Mouse (Mus musculus) midbrain, embryonic 13.5 days (tissue): ENCODE data around the gene Ell2. TPM values are rescaled to one million over a fixed set of nuclear protein-coding genes. Genes with fewer than 3 reads are reported as not detected.

Experiments used
- ATAC-seq: fragments of 200-750 bp; cut with Nextera tagmentation; 2 replicates; pipeline ENCODE4 v1.8.0; 2017; ENCODE audit warnings: mild to moderate bottlenecking, moderate TSS enrichment, moderate library complexity
- H3K27ac ChIP-seq: fragments of 300-500 bp; sonication (generic); 2 replicates; pipeline ENCODE4 v1.5.1; 2015; ENCODE audit warnings: inconsistent platforms, mild to moderate bottlenecking, moderate library complexity
- H3K27me3 ChIP-seq: fragments of 300-500 bp; sonication (generic); 2 replicates; pipeline ENCODE4 v1.6.1; 2015; ENCODE audit warnings: mild to moderate bottlenecking, inconsistent platforms
- H3K36me3 ChIP-seq: fragments of 300-500 bp; sonication (generic); 2 replicates; pipeline ENCODE4 v1.6.1; 2015; ENCODE audit warnings: mild to moderate bottlenecking, inconsistent platforms
- H3K4me1 ChIP-seq: fragments of 300-500 bp; sonication (generic); replicated peaks from 2 replicates; pipeline ENCODE4 v1.6.1; 2015; ENCODE audit warnings: inconsistent platforms
- H3K4me2 ChIP-seq: fragments of 300-500 bp; sonication (generic); replicated peaks from 2 replicates; pipeline ENCODE4 v1.6.1; 2015; ENCODE audit warnings: moderate library complexity, mild to moderate bottlenecking, inconsistent platforms
- H3K4me3 ChIP-seq: fragments of 300-500 bp; sonication (generic); replicated peaks from 2 replicates; pipeline ENCODE4 v1.5.1; 2015; ENCODE audit warnings: mild to moderate bottlenecking, inconsistent platforms
- H3K9ac ChIP-seq: fragments of 300-500 bp; sonication (generic); replicated peaks from 2 replicates; pipeline ENCODE4 v1.6.1; 2015; ENCODE audit warnings: mild to moderate bottlenecking, inconsistent platforms
- H3K9me3 ChIP-seq: fragments of 300-500 bp; sonication (generic); 2 replicates; pipeline ENCODE4 v1.6.1; 2016; ENCODE audit warnings: mild to moderate bottlenecking, inconsistent platforms
- WGBS: fragments of 180-500 bp; shearing (Covaris S2); methylation state at CpG from one replicate; pipeline ENCODE4 v1.1.7; 2015; 5-methylcytosine and 5-hydroxymethylcytosine counted together
- polyA plus RNA-seq: library from polyadenylated mRNA; unstranded; fragments of >200 nt; fragmentation: Nextera tagmentation; extraction: Ambion mirVana; gene quantifications from 2 replicates; pipeline ENCODE4 v1.2.1, GENCODE M21; 2015

Gene Ell2
- polyA plus RNA-seq, 1 experiment from 2014 or later: 2.8 TPM

- Histone ChIP-seq H3K27me3 (no peaks in the 10 kb centered on the region), H3K4me3 (no peak overlapping the region), H3K4me1 (no peaks in the 10 kb centered on the region), H3K36me3 (no peaks in the 10 kb centered on the region), H3K9me3 (no peaks in the 10 kb centered on the region), H3K9ac (no peak overlapping the region), H3K4me2 (no peak overlapping the region), H3K27ac (no peak overlapping the region)
- no peak for ATAC-seq
- 89% methylated on average over 7 of the region's 7 CpGs for WGBS
These were observed 31.4 kb downstream of the Ell2 start for GRCm38 (mm10) chr13:75737991-75738390.

GRCm38 (mm10) chr13:75738536-75738935, 32.0 kb downstream of the Ell2 start:
- H3K27me3 ChIP-seq: no peaks in the 10 kb centered on the region
- H3K4me1 ChIP-seq: no peaks in the 10 kb centered on the region
- H3K36me3 ChIP-seq: no peaks in the 10 kb centered on the region
- H3K4me3 ChIP-seq: no peak overlapping the region
- no peaks in the 10 kb centered on the region for H3K9me3 ChIP-seq
- 79% methylated on average over 6 of the region's 6 CpGs for WGBS
- H3K4me2 ChIP-seq: no peak overlapping the region
- H3K9ac ChIP-seq: no peak overlapping the region
- no peak overlapping the region for H3K27ac ChIP-seq
- ATAC-seq: no peak

- WGBS: 90% methylated on average over 3 of the region's 3 CpGs
- Histone ChIP-seq H3K4me2 (no peak overlapping the region), H3K9ac (no peak overlapping the region), H3K4me3 (no peak overlapping the region), H3K27me3 (no peaks in the 10 kb centered on the region), H3K4me1 (no peaks in the 10 kb centered on the region), H3K27ac (no peak overlapping the region), H3K9me3 (no peaks in the 10 kb centered on the region), H3K36me3 (no peaks in the 10 kb centered on the region)
- ATAC-seq: no peak
These were observed 32.4 kb downstream of the Ell2 start for GRCm38 (mm10) chr13:75738957-75739356.

- H3K4me3 ChIP-seq: no peak overlapping the region
- ATAC-seq: no peak
- no peak overlapping the region for H3K27ac ChIP-seq
- 83% methylated on average over 3 of the region's 3 CpGs for WGBS
- H3K9me3 ChIP-seq: no peaks in the 10 kb centered on the region
- no peak overlapping the region for H3K4me2 ChIP-seq
- no peaks in the 10 kb centered on the region for H3K27me3 ChIP-seq
- H3K36me3 ChIP-seq: no peaks in the 10 kb centered on the region
- no peak overlapping the region for H3K9ac ChIP-seq
- H3K4me1 ChIP-seq: no peaks in the 10 kb centered on the region
These were observed 33.5 kb downstream of the Ell2 start for GRCm38 (mm10) chr13:75740018-75740417.

- H3K9ac ChIP-seq: no peak overlapping the region
- H3K4me3 ChIP-seq: no peak overlapping the region
- no peak overlapping the region for H3K4me2 ChIP-seq
- 90% methylated on average over 3 of the region's 3 CpGs for WGBS
- H3K4me1 ChIP-seq: no peaks in the 10 kb centered on the region
- H3K36me3 ChIP-seq: no peaks in the 10 kb centered on the region
- no peak for ATAC-seq
- no peaks in the 10 kb centered on the region for H3K9me3 ChIP-seq
- no peaks in the 10 kb centered on the region for H3K27me3 ChIP-seq
- H3K27ac ChIP-seq: no peak overlapping the region
These were observed 34.6 kb downstream of the Ell2 start for GRCm38 (mm10) chr13:75741119-75741518.

- no peak for ATAC-seq
- Histone ChIP-seq H3K27ac (no peak overlapping the region), H3K4me1 (no peaks in the 10 kb centered on the region), H3K27me3 (no peaks in the 10 kb centered on the region), H3K4me2 (no peak overlapping the region), H3K4me3 (no peak overlapping the region), H3K36me3 (no peaks in the 10 kb centered on the region), H3K9me3 (no peaks in the 10 kb centered on the region), H3K9ac (no peak overlapping the region)
- WGBS: 87% methylated on average over 12 of the region's 12 CpGs
These were observed 35.5 kb downstream of the Ell2 start for GRCm38 (mm10) chr13:75741736-75742729.

- H3K27ac ChIP-seq: no peak overlapping the region
- no peaks in the 10 kb centered on the region for H3K36me3 ChIP-seq
- no peak overlapping the region for H3K9ac ChIP-seq
- no peaks in the 10 kb centered on the region for H3K9me3 ChIP-seq
- no peak for ATAC-seq
- H3K27me3 ChIP-seq: no peaks in the 10 kb centered on the region
- H3K4me3 ChIP-seq: no peak overlapping the region
- 96% methylated on average over 3 of the region's 3 CpGs for WGBS
- no peak overlapping the region for H3K4me2 ChIP-seq
- no peaks in the 10 kb centered on the region for H3K4me1 ChIP-seq
These were observed 36.4 kb downstream of the Ell2 start for GRCm38 (mm10) chr13:75742970-75743369.

- H3K36me3 ChIP-seq: no peaks in the 10 kb centered on the region
- no peaks in the 10 kb centered on the region for H3K9me3 ChIP-seq
- H3K27ac ChIP-seq: no peak overlapping the region
- no peak overlapping the region for H3K4me3 ChIP-seq
- no peak overlapping the region for H3K9ac ChIP-seq
- H3K4me1 ChIP-seq: no peaks in the 10 kb centered on the region
- no peak overlapping the region for H3K4me2 ChIP-seq
- ATAC-seq: no peak
- WGBS: 90% methylated on average over 4 of the region's 4 CpGs
- no peaks in the 10 kb centered on the region for H3K27me3 ChIP-seq
These were observed 37.5 kb downstream of the Ell2 start for GRCm38 (mm10) chr13:75744065-75744464.

- Histone ChIP-seq H3K36me3 (no peaks in the 10 kb centered on the region), H3K27ac (no peak overlapping the region), H3K9me3 (no peaks in the 10 kb centered on the region), H3K27me3 (no peaks in the 10 kb centered on the region), H3K4me2 (no peak overlapping the region), H3K4me1 (no peaks in the 10 kb centered on the region), H3K4me3 (no peak overlapping the region), H3K9ac (no peak overlapping the region)
- ATAC-seq: no peak
These were observed 38.8 kb downstream of the Ell2 start for GRCm38 (mm10) chr13:75745328-75745727.

- H3K36me3 ChIP-seq: no peaks in the 10 kb centered on the region
- H3K27me3 ChIP-seq: no peaks in the 10 kb centered on the region
- H3K4me3 ChIP-seq: no peak overlapping the region
- ATAC-seq: no peak
- 93% methylated on average over 3 of the region's 3 CpGs for WGBS
- no peak overlapping the region for H3K27ac ChIP-seq
- H3K4me2 ChIP-seq: no peak overlapping the region
- H3K4me1 ChIP-seq: no peaks in the 10 kb centered on the region
- H3K9ac ChIP-seq: no peak overlapping the region
- no peaks in the 10 kb centered on the region for H3K9me3 ChIP-seq
These were observed 40.7 kb downstream of the Ell2 start for GRCm38 (mm10) chr13:75747265-75747664.

- WGBS: 95% methylated on average over 7 of the region's 7 CpGs
- ATAC-seq: no peak
- Histone ChIP-seq H3K27ac (no peak overlapping the region), H3K4me2 (no peak overlapping the region), H3K9me3 (no peaks in the 10 kb centered on the region), H3K27me3 (no peaks in the 10 kb centered on the region), H3K9ac (no peak overlapping the region), H3K4me1 (no peaks in the 10 kb centered on the region), H3K36me3 (no peaks in the 10 kb centered on the region), H3K4me3 (no peak overlapping the region)
These were observed 42.1 kb downstream of the Ell2 start for GRCm38 (mm10) chr13:75748685-75749084.

- Histone ChIP-seq H3K9ac (no peak overlapping the region), H3K4me3 (no peak overlapping the region), H3K36me3 (no peaks in the 10 kb centered on the region), H3K4me1 (no peaks in the 10 kb centered on the region), H3K9me3 (no peaks in the 10 kb centered on the region), H3K27me3 (no peaks in the 10 kb centered on the region), H3K4me2 (no peak overlapping the region), H3K27ac (no peak overlapping the region)
- WGBS: 45% methylated on average over 2 of the region's 2 CpGs
- no peak for ATAC-seq
These were observed 44.2 kb downstream of the Ell2 start for GRCm38 (mm10) chr13:75750785-75751184.
